Mouse (Mus musculus): ENCODE measurements around the gene Mlf2.

- TF ChIP-seq POLR2A (IDR thresholded peaks at IDR 0.05; ENCODE audit: low read depth, low read length) (no peak), CTCF (conservative IDR thresholded peaks at IDR 0.05; ENCODE audit: insufficient read depth, insufficient read length, low read depth, low read length) (no peak)
Measured at GRCm38 (mm10) chr6:124900056-124900800, 31.0 kb upstream of the Mlf2 start.
